Mouse (Mus musculus) left cerebral cortex, adult 2 months (tissue): ENCODE measurements around the gene Smtn. TPM values are rescaled to one million over a fixed set of nuclear protein-coding genes. Genes with fewer than 3 reads are reported as not detected.
A peak's percentile ranks its signal among the peaks of the same experiment; 100 is the strongest.

Experiments
- DNase-seq, 2 experiments: peaks; one replicate each; pipeline ENCODE4 v3.0.0; 2021 to 2022; ENCODE audit warnings: low spot score in 2 of 2, mixed read lengths in 1 of 2; ENCODE audit errors: extremely low spot score in 1 of 2
- H3K27ac ChIP-seq: fragments of 200-600 bp; 2 replicates; pipeline ENCODE4 v1.8.1; 2022
- H3K4me3 ChIP-seq: fragments of 200-600 bp; 2 replicates; pipeline ENCODE4 v1.8.1; 2022
- CTCF ChIP-seq: fragments of 200-600 bp; IDR thresholded peaks from 2 replicates; pipeline ENCODE4 v1.8.1; 2022; ENCODE audit warnings: antibody characterized with exemption, mild to moderate bottlenecking, moderate library complexity
- intact Hi-C: fragments of 180-260 bp; cut with DNase I; formaldehyde crosslinking; loops from one replicate; pipeline ENCODE4 v1.15.1; 2025
- long read RNA-seq, 2 experiments: library from polyadenylated mRNA; stranded (forward); transcript quantifications; one replicate each; pipeline ENCODE4 v2.0.0; 2021; ENCODE audit warnings: borderline mapping rate in 2 of 2
- total RNA-seq, 2 experiments: library from RNA; stranded (reverse); gene quantifications; 2 replicates each; pipeline ENCODE4 v1.2.3; 2021

Gene Smtn
- 10 to 100 TPM in 1 of 2 experiments, 1 to 10 TPM in 1; 9.6 to 12.2 TPM for total RNA-seq
- long read RNA-seq, experiment 1, partial matches to known transcripts, result 0 of 5 reads
- long read RNA-seq, experiment 1, other reads (novel, unspliced or antisense), result 1 of 5 reads
- long read RNA-seq, experiment 2, transcript Smtn-202 (21 exons, 3,335 nt), result major isoform, 6 of 11 reads
- long read RNA-seq, experiment 2, partial matches to known transcripts, result 2 of 11 reads
- long read RNA-seq, experiment 2, other reads (novel, unspliced or antisense), result 3 of 11 reads

DNA sequence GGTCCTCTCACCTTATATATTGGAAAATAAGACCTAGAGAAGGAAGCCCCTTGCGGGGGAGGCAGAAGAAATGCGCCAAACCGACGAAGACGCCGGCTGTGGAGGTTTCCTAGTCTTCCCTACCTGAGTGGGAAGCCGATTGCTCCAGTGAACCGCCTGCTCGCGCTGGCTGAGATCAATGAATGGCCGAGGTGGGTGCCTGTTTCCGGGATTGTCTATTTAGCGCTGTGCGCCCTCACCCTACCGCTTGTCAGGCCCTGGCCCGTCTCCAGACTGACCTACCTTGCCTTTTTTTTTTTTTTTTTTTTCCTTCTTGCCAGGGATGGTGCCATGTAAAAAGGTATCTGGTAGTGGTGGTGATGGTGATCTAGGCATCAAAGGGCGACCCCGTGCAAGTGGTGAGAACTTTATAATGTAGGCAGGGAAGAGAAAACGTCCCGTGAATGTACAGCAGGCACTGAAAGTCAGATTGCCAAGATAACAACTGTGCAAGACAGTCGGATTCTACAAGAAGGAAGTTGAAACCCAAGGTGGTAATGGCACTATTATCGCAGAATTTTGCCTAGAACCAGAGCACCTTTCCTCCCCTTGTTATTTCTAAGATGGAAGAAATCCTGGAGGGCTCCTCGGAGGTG, at the start of gene Smtn:
Gene Smtn (minus strand): TSS at position 162 of the 635 bp plus-strand sequence.
- intact Hi-C loops, result no loop called here
- no peak for TF ChIP-seq CTCF
- peak within 1 kb of the TSS; percentile 54; the same call in 1 of the 2 replicates for H3K27ac ChIP-seq
- no peak for DNase-seq
- H3K4me3 ChIP-seq, result peak within 1 kb of the TSS; percentile 52

DNA sequence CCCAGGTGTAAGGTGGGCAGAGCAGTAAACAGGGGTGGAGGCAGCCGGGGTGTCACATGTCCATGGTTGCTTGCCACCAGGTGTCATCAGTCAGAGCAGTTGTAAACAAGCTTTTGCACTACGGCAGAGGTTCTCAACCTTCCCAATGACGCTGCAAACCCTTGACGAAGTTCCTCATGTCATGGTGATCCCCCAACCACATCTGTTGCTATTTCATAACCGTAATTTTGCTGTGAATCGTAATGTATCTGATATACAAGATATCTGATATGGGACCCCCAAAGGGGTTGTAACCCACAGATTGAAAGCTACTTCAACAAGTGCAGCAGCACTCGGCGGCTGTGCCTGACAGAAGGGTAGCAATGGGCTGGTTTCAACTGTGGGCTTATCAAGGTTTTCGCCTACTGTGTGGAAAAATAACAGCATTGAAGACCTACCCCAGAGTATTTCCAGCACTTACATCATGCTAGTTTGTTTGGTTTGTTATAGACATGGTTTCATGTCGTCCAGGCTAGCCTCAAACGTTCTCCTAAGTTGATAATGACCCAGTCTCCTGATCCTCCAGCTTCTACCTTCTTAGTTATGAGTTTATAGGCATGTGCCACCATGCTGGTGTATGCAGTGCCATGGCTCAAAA, 47.7 kb upstream of the Smtn start:
- TF ChIP-seq CTCF, result no peak
- Histone ChIP-seq H3K27ac (no peak overlapping the region), H3K4me3 (no peak overlapping the region)
- DNase-seq, result no peak
- intact Hi-C loops, result no loop called here

DNA sequence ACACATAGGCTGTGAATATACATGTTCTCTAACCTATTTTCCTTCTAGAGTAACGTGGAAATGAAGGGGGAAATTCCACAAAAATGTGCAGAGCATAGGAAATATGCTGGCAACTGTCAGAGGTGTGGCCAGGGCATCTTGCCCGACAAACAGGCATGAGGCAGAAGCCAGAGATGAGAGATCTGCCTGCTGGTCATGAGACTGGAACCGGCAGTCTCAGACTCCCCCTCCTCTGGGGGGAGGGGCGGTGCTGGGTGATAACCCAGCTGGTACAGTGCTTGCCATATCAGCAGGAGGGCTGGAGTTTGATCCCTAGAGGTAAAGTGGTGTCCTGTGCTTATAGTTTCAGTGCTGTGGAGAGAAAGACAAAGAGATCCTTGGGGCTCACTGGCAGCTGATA, 46.9 kb upstream of the Smtn start:
- Histone ChIP-seq H3K27ac (no peak overlapping the region), H3K4me3 (no peak overlapping the region)
- TF ChIP-seq CTCF, result no peak
- intact Hi-C loops, result no loop called here
- DNase-seq, result no peak

DNA sequence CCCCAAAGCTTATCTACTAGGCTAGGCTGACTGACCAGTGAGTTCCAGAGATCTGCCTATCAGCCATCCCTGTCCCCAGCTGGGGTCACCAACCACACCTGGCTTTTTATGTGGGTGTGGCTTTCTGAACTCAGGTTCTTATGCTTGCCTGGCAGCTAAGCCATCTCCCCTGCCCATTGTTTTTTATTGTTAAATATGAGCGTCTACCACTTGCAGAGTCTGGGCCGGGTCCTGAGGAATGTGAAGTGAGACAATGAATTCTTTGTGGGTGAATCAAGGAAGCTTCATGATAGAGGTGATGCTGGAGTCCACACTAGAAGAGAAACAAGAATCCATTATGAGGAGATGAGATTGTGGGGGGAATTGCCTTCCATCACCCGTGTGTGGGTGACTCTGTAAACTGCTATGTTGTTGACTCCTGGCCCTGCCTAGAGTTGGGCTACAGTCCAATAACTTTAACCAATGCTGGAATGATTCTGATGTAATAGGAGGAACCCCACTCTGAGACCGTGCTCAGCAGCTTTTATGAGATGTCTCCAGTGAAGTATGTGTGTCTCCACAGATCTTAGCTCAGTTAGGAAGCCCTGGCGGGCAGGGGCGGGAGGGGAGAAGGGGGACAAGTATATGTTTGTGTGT, 45.7 kb upstream of the Smtn start:
- Histone ChIP-seq H3K27ac (no peak overlapping the region), H3K4me3 (no peak overlapping the region)
- intact Hi-C loops, result no loop called here
- TF ChIP-seq CTCF, result no peak
- DNase-seq, result no peak

DNA sequence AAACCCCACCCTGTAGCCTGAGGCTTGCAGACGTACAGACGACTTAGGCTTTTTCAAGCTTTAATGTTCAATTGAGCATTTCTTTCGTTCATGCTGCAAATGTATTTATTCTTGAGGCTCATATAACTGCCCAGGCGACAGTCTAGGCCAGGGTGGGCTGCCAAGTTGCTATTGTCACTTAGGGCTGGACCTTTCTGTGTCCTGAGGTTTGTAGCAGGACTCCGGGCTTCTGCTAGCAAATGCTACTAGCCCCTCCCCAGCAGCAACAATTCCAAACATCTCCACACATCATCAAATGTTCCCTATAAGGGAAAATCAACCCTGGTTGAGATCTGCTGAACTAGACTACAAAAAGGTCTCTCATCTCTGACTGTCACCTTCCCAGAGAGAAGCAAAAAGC, 42.7 kb upstream of the Smtn start:
- no peak overlapping the region for H3K4me3 ChIP-seq
- no peak overlapping the region for H3K27ac ChIP-seq
- no peak for DNase-seq
- intact Hi-C loops, result no loop called here
- no peak for TF ChIP-seq CTCF

DNA sequence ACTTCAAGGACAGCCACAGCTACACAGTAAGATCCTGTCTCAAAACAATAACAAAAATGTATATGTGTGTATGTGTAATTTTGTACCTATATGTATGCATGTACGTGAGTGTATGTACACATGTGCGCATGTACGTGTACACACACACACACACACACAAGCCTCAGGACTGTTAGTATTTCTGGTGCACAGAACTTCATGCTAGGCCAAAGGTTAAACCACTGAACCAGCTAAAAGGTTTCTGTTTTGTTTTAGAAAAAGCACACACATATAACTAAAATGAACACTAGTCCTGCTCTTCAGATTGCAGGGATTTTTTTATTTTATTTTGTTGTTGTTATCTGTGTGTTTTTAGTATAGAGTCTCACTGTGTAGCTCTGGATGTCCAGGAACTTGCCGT, 41.5 kb upstream of the Smtn start:
- Histone ChIP-seq H3K27ac (no peak overlapping the region), H3K4me3 (no peak overlapping the region)
- no peak for TF ChIP-seq CTCF
- no peak for DNase-seq
- intact Hi-C loops, result no loop called here

DNA sequence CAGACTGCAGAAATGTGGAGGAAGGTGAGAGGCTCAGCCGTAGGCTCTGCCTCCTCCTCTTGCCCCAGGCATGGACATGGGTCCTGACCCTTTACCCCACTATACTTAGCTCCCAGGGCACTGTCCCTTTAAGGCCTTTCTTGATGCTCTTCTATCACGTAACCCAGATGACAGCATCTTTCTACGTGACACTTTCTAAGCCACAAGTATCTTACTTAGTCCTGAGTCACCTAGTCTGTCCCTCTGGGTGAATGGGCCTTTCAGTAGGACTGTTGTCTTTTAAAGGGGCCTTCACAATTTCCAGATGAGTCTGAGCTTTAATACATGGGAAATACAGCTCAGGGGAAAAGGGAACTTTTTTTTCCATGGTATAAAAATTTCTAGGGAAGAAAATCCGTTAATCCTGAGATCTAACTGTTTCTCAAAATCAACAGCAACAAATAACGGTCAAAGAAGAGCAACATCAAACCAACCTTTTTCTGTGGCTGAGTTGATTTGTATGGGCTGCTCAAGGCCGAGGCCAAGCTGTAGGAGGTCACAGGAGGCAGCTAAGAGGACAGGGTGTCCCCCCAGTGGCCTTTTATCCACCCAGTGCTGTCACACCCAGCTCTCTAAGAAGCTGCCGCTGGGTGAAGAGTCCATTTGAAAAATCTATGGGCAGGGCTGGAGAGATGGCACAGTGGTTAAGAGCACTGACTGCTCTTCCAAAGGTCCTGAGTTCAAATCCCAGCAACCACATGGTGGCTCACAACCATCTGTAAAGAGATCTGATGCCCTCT, 40.1 kb upstream of the Smtn start:
- Histone ChIP-seq H3K4me3 (no peak overlapping the region), H3K27ac (no peak overlapping the region)
- TF ChIP-seq CTCF, result no peak; the same call in 1 of the 2 replicates
- DNase-seq, result no peak
- intact Hi-C loops, result no loop called here

DNA sequence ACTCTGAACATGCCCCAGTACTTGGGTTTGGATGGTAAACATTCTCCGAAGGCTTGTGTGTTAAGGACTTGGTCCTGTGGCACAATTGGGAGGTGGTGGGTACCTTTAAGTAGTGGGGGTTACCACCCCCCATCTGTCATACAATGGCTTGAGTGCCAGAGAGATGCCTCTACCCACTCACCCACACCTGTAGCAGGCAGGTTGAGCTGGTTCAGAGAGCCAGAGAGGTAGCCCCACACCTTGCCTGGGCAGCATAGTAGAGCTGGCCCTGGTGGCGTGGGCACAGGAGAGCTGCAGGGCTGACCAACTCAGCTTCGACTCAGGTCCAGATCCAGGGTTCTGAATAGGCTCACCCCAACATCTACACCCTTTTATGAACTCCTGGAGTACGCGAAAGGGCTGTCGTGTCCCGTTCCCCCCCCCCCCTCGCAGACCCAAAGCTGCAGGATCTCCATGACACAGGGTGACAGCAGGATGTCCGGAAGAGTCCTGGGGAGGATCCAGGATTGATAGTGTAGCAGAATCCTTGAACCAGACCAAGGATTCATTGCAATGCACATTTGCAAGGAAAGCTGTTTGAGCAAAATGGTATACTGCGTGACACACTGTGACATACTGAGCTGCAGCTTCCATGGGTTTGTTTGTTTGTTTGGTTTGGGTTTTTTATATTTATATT, 37.8 kb upstream of the Smtn start:
- TF ChIP-seq CTCF, result no peak
- Histone ChIP-seq H3K4me3 (no peak overlapping the region), H3K27ac (no peak overlapping the region)
- intact Hi-C loops, result no loop called here
- no peak for DNase-seq

DNA sequence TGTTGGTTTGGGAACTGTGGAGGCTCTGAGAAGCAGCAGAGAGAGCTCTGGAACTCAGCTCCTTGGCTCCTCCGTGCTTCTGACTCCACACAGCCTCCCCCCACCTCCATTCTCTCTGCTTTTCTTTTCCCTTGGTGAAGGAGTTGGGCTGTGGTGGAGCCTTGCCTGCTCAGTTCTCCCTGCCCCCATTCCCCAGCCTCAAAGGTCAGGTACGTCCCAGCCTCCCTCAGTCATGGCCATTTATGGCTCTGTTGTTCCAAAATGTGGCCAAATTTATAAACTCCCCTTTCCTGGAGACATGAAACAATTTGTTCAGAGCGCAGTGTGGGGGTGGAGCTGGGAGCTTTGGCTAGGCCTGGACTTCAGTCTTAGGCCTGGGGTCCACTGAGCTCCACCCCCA, 34.8 kb upstream of the Smtn start:
- no peak for DNase-seq
- no peak overlapping the region for H3K27ac ChIP-seq
- H3K4me3 ChIP-seq, result no peak overlapping the region
- TF ChIP-seq CTCF, result no peak
- intact Hi-C loops, result no loop called here

DNA sequence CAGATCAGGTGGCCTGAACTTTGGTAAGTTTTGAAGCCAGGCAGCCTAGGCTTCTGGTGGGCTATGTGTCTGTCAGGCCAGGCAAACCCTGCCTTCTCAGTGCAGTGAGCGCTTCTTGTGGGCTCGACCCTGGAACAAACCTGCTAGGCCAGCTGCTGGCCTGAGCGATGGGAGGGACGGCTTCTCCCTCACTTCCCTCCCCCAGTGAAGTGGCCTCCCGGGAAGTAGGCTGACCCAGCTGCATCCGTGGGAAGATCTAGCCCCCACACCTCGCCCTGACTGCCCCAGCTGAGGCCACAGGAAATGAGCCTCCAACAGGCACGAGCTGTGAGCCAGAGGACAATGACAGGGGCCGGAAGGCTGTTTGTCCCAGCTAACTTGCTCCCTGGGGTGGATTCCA, 32.7 kb upstream of the Smtn start:
- TF ChIP-seq CTCF, result no peak
- DNase-seq, result peak in 1 of 2 experiments; percentile 9
- intact Hi-C loops, result no loop called here
- Histone ChIP-seq H3K27ac (peak overlapping the region; percentile 47; the same call in 1 of the 2 replicates), H3K4me3 (no peak overlapping the region)

DNA sequence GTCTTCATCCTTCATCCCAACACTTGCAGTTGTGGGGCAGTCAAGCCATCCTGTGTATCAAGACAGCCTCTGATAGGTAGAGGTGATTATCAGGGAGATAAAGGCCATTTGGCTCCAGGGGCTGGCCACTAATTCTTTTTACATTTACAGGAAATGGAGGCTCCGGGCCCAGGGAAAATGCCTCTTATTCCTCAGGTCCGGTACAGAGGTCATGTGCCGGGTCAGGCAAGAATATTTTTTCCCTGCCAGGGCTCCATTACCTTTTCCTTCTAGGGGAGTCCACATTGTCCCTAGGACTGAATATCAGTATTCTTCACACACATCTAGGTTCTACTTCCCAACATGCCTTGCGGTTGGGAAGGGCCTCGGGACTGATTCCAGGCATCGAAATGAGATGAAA, 31.8 kb upstream of the Smtn start:
- no peak for TF ChIP-seq CTCF
- DNase-seq, result no peak
- intact Hi-C loops, result no loop called here
- Histone ChIP-seq H3K27ac (no peak overlapping the region), H3K4me3 (no peak overlapping the region)
